Mouse (Mus musculus) CH12.LX (cell line): ENCODE results near the gene Kcnk3. TPM values are rescaled to one million over a fixed set of nuclear protein-coding genes. Genes with fewer than 3 reads are reported as not detected.

Experiments used
- DNase-seq: peaks from one replicate; pipeline ENCODE4 v3.0.0-alpha.2; 2013; ENCODE audit errors: extremely low read depth
- H3K27ac ChIP-seq: 2 replicates; pipeline ENCODE4 v1.5.1; 2012; ENCODE audit warnings: low read depth, mild to moderate bottlenecking, control low read depth, moderate library complexity; ENCODE audit not compliant: insufficient read depth
- H3K27me3 ChIP-seq: replicated peaks from 2 replicates; pipeline ENCODE3; 2012; ENCODE audit warnings: inconsistent platforms
- H3K36me3 ChIP-seq, 2 experiments: replicated peaks in 1 of 2; 2 replicates each; pipeline versions ENCODE3 to v1.6.1; 2012; ENCODE audit warnings: inconsistent platforms in 1 of 2, low read length in 1 of 2, mild to moderate bottlenecking in 1 of 2, mixed read lengths in 1 of 2, moderate library complexity in 1 of 2; ENCODE audit not compliant: control insufficient read depth in 1 of 2, insufficient read depth in 1 of 2
- H3K4me1 ChIP-seq, 2 experiments: 2 replicates each; pipeline ENCODE4 v1.6.1; 2012; ENCODE audit warnings: inconsistent platforms in 1 of 2, moderate library complexity in 1 of 2; ENCODE audit not compliant: insufficient read depth in 2 of 2, control insufficient read depth in 1 of 2
- H3K4me2 ChIP-seq: 2 replicates; pipeline ENCODE4 v1.6.1; 2012; ENCODE audit warnings: low read depth, mild to moderate bottlenecking, control low read depth; ENCODE audit not compliant: poor library complexity, insufficient read depth, severe bottlenecking
- H3K4me3 ChIP-seq, 3 experiments: fragments of 150-350 bp in 1 of 3; sonication (generic) in 1 of 3; replicated peaks in 1 of 3; 2 replicates each; pipeline versions ENCODE3 to v1.5.1; 2011 to 2012; ENCODE audit warnings: low read depth in 2 of 3, low read length in 2 of 3, mild to moderate bottlenecking in 2 of 3, moderate library complexity in 2 of 3, control low read depth in 1 of 3, improper control_type of control experiment in 1 of 3, inconsistent platforms in 1 of 3, mixed read lengths in 1 of 3; ENCODE audit not compliant: poor library complexity in 1 of 3
- H3K79me2 ChIP-seq: replicated peaks from 2 replicates; pipeline ENCODE4 v1.6.1; 2012; ENCODE audit warnings: mild to moderate bottlenecking, moderate library complexity; ENCODE audit not compliant: control insufficient read depth, poor library complexity, insufficient read depth, severe bottlenecking; ENCODE audit errors: extremely low read depth
- H3K9ac ChIP-seq: 2 replicates; pipeline ENCODE4 v1.6.1; 2012; ENCODE audit warnings: low read depth, mild to moderate bottlenecking, control low read depth, moderate library complexity; ENCODE audit not compliant: insufficient read depth
- H3K9me3 ChIP-seq: replicated peaks from 2 replicates; pipeline ENCODE3; 2012; ENCODE audit warnings: low read length, inconsistent platforms, mixed read lengths
- BHLHE40 ChIP-seq: IDR thresholded peaks from 2 replicates; pipeline ENCODE4 v1.6.1; 2011; ENCODE audit warnings: mild to moderate bottlenecking, low read depth, low read length, improper control_type of control experiment
- CHD2 ChIP-seq: IDR thresholded peaks from 2 replicates; pipeline ENCODE4 v1.6.1; 2011; ENCODE audit warnings: low read length, improper control_type of control experiment
- CTCF ChIP-seq, 2 experiments: IDR thresholded peaks in 1 of 2; conservative IDR thresholded peaks in 1 of 2; 2 replicates each; pipeline ENCODE4 v1.5.1; 2011 to 2012; ENCODE audit warnings: low read depth in 2 of 2, low read length in 2 of 2, improper control_type of control experiment in 1 of 2, inconsistent platforms in 1 of 2, mild to moderate bottlenecking in 1 of 2, moderate library complexity in 1 of 2
- E2F4 ChIP-seq: IDR thresholded peaks from 2 replicates; pipeline ENCODE4 v1.6.1; 2011; ENCODE audit warnings: low read depth, low read length, improper control_type of control experiment; ENCODE audit not compliant: insufficient replicate concordance
- ELF1 ChIP-seq: IDR thresholded peaks from 2 replicates; pipeline ENCODE4 v1.6.1; 2014; ENCODE audit warnings: low read depth, mild to moderate bottlenecking, inconsistent platforms, low read length, improper control_type of control experiment
- EP300 ChIP-seq: IDR thresholded peaks from 2 replicates; pipeline ENCODE4 v1.6.1; 2011; ENCODE audit warnings: low read length, improper control_type of control experiment
- ETS1 ChIP-seq: conservative IDR thresholded peaks from 2 replicates; pipeline ENCODE4 v1.6.1; 2012; ENCODE audit warnings: low read depth, mild to moderate bottlenecking, inconsistent platforms, low read length, improper control_type of control experiment, moderate library complexity
- IRF4 ChIP-seq: IDR thresholded peaks from 2 replicates; pipeline ENCODE4 v1.6.1; 2014; ENCODE audit warnings: low read depth, mild to moderate bottlenecking, inconsistent platforms, low read length, improper control_type of control experiment
- JUN ChIP-seq: IDR thresholded peaks from 2 replicates; pipeline ENCODE4 v1.6.1; 2011; ENCODE audit warnings: low read depth, mild to moderate bottlenecking, low read length, improper control_type of control experiment, moderate library complexity; ENCODE audit not compliant: insufficient read depth
- JUND ChIP-seq: conservative IDR thresholded peaks from 2 replicates; pipeline ENCODE4 v1.6.1; 2011; ENCODE audit warnings: low read depth, low read length, improper control_type of control experiment
- MEF2A ChIP-seq: IDR thresholded peaks from 2 replicates; pipeline ENCODE4 v1.6.1; 2014; ENCODE audit warnings: low read depth, mild to moderate bottlenecking, inconsistent platforms, low read length, improper control_type of control experiment, borderline replicate concordance
- NELFE ChIP-seq: IDR thresholded peaks from 2 replicates; pipeline ENCODE4 v1.6.1; 2011; ENCODE audit warnings: low read depth, low read length, improper control_type of control experiment
- NRF1 ChIP-seq: IDR thresholded peaks from 2 replicates; pipeline ENCODE4 v1.6.1; 2014; ENCODE audit warnings: low read depth, mild to moderate bottlenecking, inconsistent platforms, low read length, improper control_type of control experiment, moderate library complexity
- PAX5 ChIP-seq: IDR thresholded peaks from 2 replicates; pipeline ENCODE4 v1.6.1; 2012; ENCODE audit warnings: low read length, inconsistent platforms, mixed read lengths
- POLR2A ChIP-seq: IDR thresholded peaks from 2 replicates; pipeline ENCODE4 v1.6.1; 2011; ENCODE audit warnings: low read depth, mild to moderate bottlenecking, improper control_type of control experiment, low read length
- POLR2AphosphoS2 ChIP-seq: IDR thresholded peaks from 2 replicates; pipeline ENCODE4 v1.6.1; 2011; ENCODE audit warnings: low read depth, low read length, improper control_type of control experiment
- RCOR1 ChIP-seq: conservative IDR thresholded peaks from 2 replicates; pipeline ENCODE4 v1.6.1; 2012; ENCODE audit warnings: low read depth, mild to moderate bottlenecking, inconsistent platforms, low read length, improper control_type of control experiment
- SIN3A ChIP-seq: IDR thresholded peaks from 2 replicates; pipeline ENCODE4 v1.6.1; 2012; ENCODE audit warnings: low read length, improper control_type of control experiment, inconsistent platforms
- TBP ChIP-seq: conservative IDR thresholded peaks from 2 replicates; pipeline ENCODE4 v1.6.1; 2011; ENCODE audit warnings: low read depth, low read length, improper control_type of control experiment
- TCF12 ChIP-seq: IDR thresholded peaks from 2 replicates; pipeline ENCODE4 v1.6.1; 2014; ENCODE audit warnings: low read depth, mild to moderate bottlenecking, inconsistent platforms, low read length, improper control_type of control experiment
- UBTF ChIP-seq: IDR thresholded peaks from 2 replicates; pipeline ENCODE4 v1.6.1; 2012; ENCODE audit warnings: low read depth, mild to moderate bottlenecking, inconsistent platforms, low read length, improper control_type of control experiment, moderate library complexity
- ZC3H11A ChIP-seq: IDR thresholded peaks from 2 replicates; pipeline ENCODE4 v1.6.1; 2012; ENCODE audit warnings: low read depth, mild to moderate bottlenecking, inconsistent platforms, low read length, improper control_type of control experiment
- ZKSCAN1 ChIP-seq: IDR thresholded peaks from 2 replicates; pipeline ENCODE4 v1.6.1; 2012; ENCODE audit warnings: low read depth, inconsistent platforms, low read length, improper control_type of control experiment, borderline replicate concordance
- ZMIZ1 ChIP-seq: IDR thresholded peaks from 2 replicates; pipeline ENCODE4 v1.6.1; 2012; ENCODE audit warnings: low read depth, mild to moderate bottlenecking, inconsistent platforms, low read length, improper control_type of control experiment
- ZNF384 ChIP-seq: IDR thresholded peaks from 2 replicates; pipeline ENCODE4 v1.6.1; 2012; ENCODE audit warnings: low read depth, low read length, improper control_type of control experiment, inconsistent platforms
- dilution Hi-C: fragments of 300-500 bp; cut with MboI; formaldehyde crosslinking; loops from 2 replicates; pipeline ENCODE4 v1.14.3; 2020; ENCODE audit warnings: low sequenced_read_pairs; ENCODE audit not compliant: extremely low pct_unique_long_range_greater_than_20kb, extremely low pct_ligation_motif_present
- in situ Hi-C: fragments of 300-500 bp; cut with MboI; formaldehyde crosslinking; loops from 3 replicates; pipeline ENCODE4 v1.14.3; 2019; ENCODE audit warnings: low sequenced_read_pairs, low pct_ligation_motif_present, low pct_unique_long_range_greater_than_20kb, mixed read lengths
- polyA plus RNA-seq: library from polyadenylated mRNA; unstranded; fragments of >175 nt; gene quantifications from 2 replicates; pipeline ENCODE4 v1.2.1, GENCODE M21; 2012; ENCODE audit warnings: low read depth; ENCODE audit not compliant: insufficient read length
- total RNA-seq, 2 experiments: library from RNA; depleted of rRNA; stranded (reverse); fragments of 300-350 nt in 1 of 2; fragments of >200 nt in 1 of 2; gene quantifications; 2 replicates each; pipeline ENCODE4 v1.2.3; 2012 to 2014

The Kcnk3 gene
- total and polyA plus RNA-seq, 3 experiments: not detected

GRCm38 (mm10) chr5:30618376-30619003 lies 30.5 kb downstream of the Kcnk3 start:
- Histone ChIP-seq H3K9me3 (peaks cover 6% of the 10 kb centered on the region), H3K9ac (no peak overlapping the region), H3K79me2 (no peaks in the 10 kb centered on the region), H3K27me3 (no peaks in the 10 kb centered on the region), H3K4me1 (peaks cover 19 to 52% of the 10 kb centered on the region in 2 experiments), H3K36me3 (no peaks in the 10 kb centered on the region), H3K4me3 (no peak overlapping the region), H3K27ac (no peak overlapping the region), H3K4me2 (no peak overlapping the region)
- dilution Hi-C loops (no loop called here), in situ Hi-C loops (no loop called here)
- DNase-seq: no peak
- TF ChIP-seq JUND: no peak
- no peak for TF ChIP-seq ETS1
- TF ChIP-seq POLR2AphosphoS2: no peak
- no peak for TF ChIP-seq ELF1
- TF ChIP-seq JUN: no peak
- TF ChIP-seq POLR2A: no peak
- no peak for TF ChIP-seq BHLHE40
- TF ChIP-seq E2F4: no peak
- no peak for TF ChIP-seq CTCF (conservative IDR thresholded peaks at IDR 0.05 in 1 of 2, IDR thresholded peaks at IDR 0.05 in 1 of 2; ENCODE audit: low read depth in 2 of 2, low read length in 2 of 2)
- TF ChIP-seq RCOR1: no peak
- no peak for TF ChIP-seq MEF2A
- no peak for TF ChIP-seq ZMIZ1
- TF ChIP-seq CHD2: no peak
- no peak for TF ChIP-seq TBP
- TF ChIP-seq UBTF: no peak
- no peak for TF ChIP-seq PAX5
- TF ChIP-seq NELFE: no peak
- no peak for TF ChIP-seq ZNF384
- no peak for TF ChIP-seq EP300
- no peak for TF ChIP-seq IRF4

- H3K4me3 ChIP-seq: no peak overlapping the region
- H3K27me3 ChIP-seq: no peaks in the 10 kb centered on the region
- TF ChIP-seq POLR2A (no peak), EP300 (no peak), ZKSCAN1 (no peak), CTCF (conservative IDR thresholded peaks at IDR 0.05 in 1 of 2, IDR thresholded peaks at IDR 0.05 in 1 of 2; ENCODE audit: low read depth in 2 of 2, low read length in 2 of 2) (no peak), ETS1 (no peak), POLR2AphosphoS2 (no peak), ZC3H11A (no peak), PAX5 (no peak), NRF1 (no peak), RCOR1 (no peak), E2F4 (no peak), TCF12 (no peak), SIN3A (no peak)
- H3K9ac ChIP-seq: no peak overlapping the region
- no peak for DNase-seq
- dilution Hi-C loops: no loop called here
- H3K4me1 ChIP-seq: peaks cover 13 to 52% of the 10 kb centered on the region in 2 experiments
- peaks cover 6% of the 10 kb centered on the region for H3K9me3 ChIP-seq
- H3K4me2 ChIP-seq: no peak overlapping the region
- no peak overlapping the region for H3K27ac ChIP-seq
- in situ Hi-C loops: no loop called here
- H3K79me2 ChIP-seq: no peaks in the 10 kb centered on the region
- no peaks in the 10 kb centered on the region for H3K36me3 ChIP-seq
Observed at GRCm38 (mm10) chr5:30619211-30619610, 31.2 kb downstream of the Kcnk3 start.
